Mouse (Mus musculus) limb, embryonic 14.5 days (tissue): ENCODE results near the gene Lrmda. TPM values are rescaled to one million over a fixed set of nuclear protein-coding genes. Genes with fewer than 3 reads are reported as not detected.

ENCODE experiments used
- ATAC-seq: fragments of 200-750 bp; cut with Nextera tagmentation; 2 replicates; pipeline ENCODE4 v1.8.0; 2017; ENCODE audit warnings: low read depth, moderate number of reproducible peaks, moderate TSS enrichment; ENCODE audit not compliant: low FRiP score
- DNase-seq: peaks from one replicate; pipeline ENCODE4 v3.0.0-alpha.2; 2015; ENCODE audit warnings: low spot score
- H3K27ac ChIP-seq: fragments of 300-500 bp; sonication (generic); replicated peaks from 2 replicates; pipeline ENCODE4 v1.5.1; 2014; ENCODE audit warnings: low read depth, mild to moderate bottlenecking, low read length, moderate library complexity, mixed read lengths
- H3K27me3 ChIP-seq: fragments of 300-500 bp; sonication (generic); 2 replicates; pipeline ENCODE4 v1.6.1; 2014; ENCODE audit warnings: low read length, mixed read lengths; ENCODE audit not compliant: control insufficient read depth, insufficient read depth
- H3K36me3 ChIP-seq: fragments of 300-500 bp; sonication (generic); 2 replicates; pipeline ENCODE4 v1.6.1; 2014; ENCODE audit warnings: mild to moderate bottlenecking, low read length, moderate library complexity, mixed read lengths; ENCODE audit not compliant: control insufficient read depth, insufficient read depth
- H3K4me1 ChIP-seq: fragments of 300-500 bp; sonication (generic); 2 replicates; pipeline ENCODE4 v1.6.1; 2014; ENCODE audit warnings: antibody characterized with exemption, low read length, mixed read lengths; ENCODE audit not compliant: control insufficient read depth, insufficient read depth
- H3K4me2 ChIP-seq: fragments of 300-500 bp; sonication (generic); replicated peaks from 2 replicates; pipeline ENCODE4 v1.6.1; 2014; ENCODE audit warnings: low read depth, mild to moderate bottlenecking, low read length, moderate library complexity; ENCODE audit not compliant: severe bottlenecking
- H3K4me3 ChIP-seq: fragments of 300-500 bp; sonication (generic); replicated peaks from 2 replicates; pipeline ENCODE4 v1.5.1; 2014; ENCODE audit warnings: low read length
- H3K9ac ChIP-seq: fragments of 300-500 bp; sonication (generic); 2 replicates; pipeline ENCODE4 v1.6.1; 2014; ENCODE audit warnings: mild to moderate bottlenecking, low read depth, low read length, moderate library complexity; ENCODE audit not compliant: severe bottlenecking
- H3K9me3 ChIP-seq: fragments of 300-500 bp; sonication (generic); 2 replicates; pipeline ENCODE4 v1.6.1; 2016; ENCODE audit warnings: low read length; ENCODE audit not compliant: control insufficient read depth
- POLR2A ChIP-seq: fragments of 200-500 bp; IDR thresholded peaks from 2 replicates; pipeline ENCODE4 v1.8.0; 2012; ENCODE audit warnings: inconsistent platforms, mild to moderate bottlenecking, moderate library complexity, borderline replicate concordance; ENCODE audit not compliant: insufficient read depth, insufficient read length; ENCODE audit errors: extremely low read depth
- WGBS: fragments of 180-500 bp; shearing (Covaris S2); extraction: QIAGEN DNeasy Blood & Tissue Kit; methylation state at CpG from one replicate; pipeline ENCODE4 v1.1.7; 2014; 5-methylcytosine and 5-hydroxymethylcytosine counted together
- polyA plus RNA-seq, 2 experiments: library from polyadenylated mRNA; depleted of rRNA in 1 of 2; stranded (reverse) in 1 of 2; unstranded in 1 of 2; fragments of >200 nt; fragmentation: Nextera tagmentation in 1 of 2; extraction: Ambion mirVana in 1 of 2; gene quantifications; 2 replicates each; pipeline versions ENCODE4 v1.2.1 to v1.2.3; 2012 to 2014

Lrmda gene
- polyA plus RNA-seq, 2 experiments = 0.08 to 0.72 TPM

DNA sequence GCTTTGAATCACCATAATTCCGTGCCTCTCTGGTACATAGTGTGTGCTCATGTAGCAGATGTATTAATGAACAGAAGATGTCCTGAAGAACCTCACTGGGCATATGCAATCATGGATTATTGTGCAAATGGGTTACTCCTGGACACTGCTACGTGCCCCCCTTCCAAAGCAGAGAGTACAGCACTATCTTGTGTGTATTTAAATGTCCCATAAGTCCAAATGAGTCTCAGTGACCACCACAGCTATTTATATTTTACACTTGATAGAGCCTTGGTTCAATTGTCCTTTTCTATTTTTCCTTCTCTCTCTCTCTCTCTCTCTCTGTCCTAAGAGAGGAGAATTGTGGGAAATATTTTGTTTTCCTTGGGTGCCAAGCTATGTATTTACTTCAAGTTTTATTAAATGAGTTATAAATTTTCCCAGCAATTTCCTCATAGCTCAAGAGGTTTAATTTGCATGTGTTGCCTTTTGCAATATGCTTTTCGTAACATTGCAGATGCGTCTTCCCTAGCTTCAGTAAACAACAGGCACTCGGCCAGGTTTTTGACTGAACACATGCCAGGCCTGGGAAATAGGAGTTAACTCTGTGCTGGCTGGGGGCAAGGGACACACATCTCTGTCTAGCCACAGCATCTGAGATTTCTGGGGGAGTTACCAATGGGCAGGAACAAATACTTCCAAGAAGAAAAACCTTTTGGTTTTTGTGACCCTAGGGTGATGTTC lies 495.0 kb downstream of the Lrmda start:
- no peak overlapping the region for H3K4me2 ChIP-seq
- H3K4me1 ChIP-seq = peaks cover 3% of the 10 kb centered on the region; the same call in 1 of the 2 replicates
- H3K36me3 ChIP-seq = no peaks in the 10 kb centered on the region
- H3K4me3 ChIP-seq = no peak overlapping the region
- no peaks in the 10 kb centered on the region for H3K27me3 ChIP-seq
- no peak for TF ChIP-seq POLR2A
- no peaks in the 10 kb centered on the region for H3K9me3 ChIP-seq
- H3K9ac ChIP-seq = no peak overlapping the region
- 57% methylated on average over 5 of the region's 5 CpGs for WGBS
- no peak overlapping the region for H3K27ac ChIP-seq
- DNase-seq = no peak
- ATAC-seq = no peak

DNA sequence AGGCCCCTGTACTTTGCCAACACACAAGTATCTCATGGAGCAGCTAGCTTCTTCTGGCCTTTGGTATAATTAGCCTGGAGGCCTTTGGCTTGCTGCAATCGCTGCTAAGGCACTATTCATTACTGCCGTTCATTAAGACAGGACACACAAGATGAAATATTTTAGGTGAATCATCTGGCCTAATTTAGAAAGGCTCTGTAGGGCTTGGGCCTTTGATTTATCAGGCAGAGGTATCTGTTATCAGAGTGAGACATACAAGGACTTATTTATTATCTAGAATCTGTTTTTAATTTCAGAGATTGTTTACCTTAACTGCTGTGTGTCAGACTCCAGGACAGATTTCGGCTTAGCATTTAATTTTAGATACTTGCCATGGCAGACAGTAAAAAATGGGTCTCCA lies 511.2 kb downstream of the Lrmda start:
- Histone ChIP-seq H3K9me3 (no peaks in the 10 kb centered on the region), H3K27me3 (no peaks in the 10 kb centered on the region), H3K4me3 (no peak overlapping the region), H3K4me1 (no peaks in the 10 kb centered on the region), H3K27ac (no peak overlapping the region), H3K4me2 (no peak overlapping the region), H3K36me3 (no peaks in the 10 kb centered on the region), H3K9ac (no peak overlapping the region)
- TF ChIP-seq POLR2A = no peak
- no peak for DNase-seq
- ATAC-seq = no peak
- WGBS = 32% methylated on average over 3 of the region's 3 CpGs

DNA sequence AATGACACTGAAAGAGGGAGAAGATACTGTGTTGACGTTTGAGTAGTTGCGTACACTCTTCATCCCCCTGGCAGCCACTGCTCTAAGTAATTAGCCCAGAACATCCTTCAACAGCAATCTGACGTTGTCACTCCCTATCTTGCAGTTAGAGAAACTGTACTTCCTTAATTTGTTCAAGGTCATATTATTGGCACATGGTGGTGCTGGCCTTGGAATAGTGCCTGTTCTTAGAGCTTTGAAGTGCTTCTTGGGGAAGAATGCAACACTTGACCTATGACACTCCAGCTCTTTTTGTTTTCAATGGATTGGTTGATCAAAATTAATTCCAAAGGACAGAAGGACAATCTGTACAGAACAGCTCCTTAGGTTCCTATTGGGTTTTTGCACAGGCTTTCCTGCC lies 514.0 kb downstream of the Lrmda start:
- Histone ChIP-seq H3K27ac (no peak overlapping the region), H3K4me1 (no peaks in the 10 kb centered on the region), H3K4me2 (no peak overlapping the region), H3K9me3 (no peaks in the 10 kb centered on the region), H3K36me3 (no peaks in the 10 kb centered on the region), H3K4me3 (no peak overlapping the region), H3K27me3 (no peaks in the 10 kb centered on the region), H3K9ac (no peak overlapping the region)
- ATAC-seq (no peak), DNase-seq (no peak)
- TF ChIP-seq POLR2A = no peak
- WGBS = 74% methylated on average over 3 of the region's 3 CpGs

DNA sequence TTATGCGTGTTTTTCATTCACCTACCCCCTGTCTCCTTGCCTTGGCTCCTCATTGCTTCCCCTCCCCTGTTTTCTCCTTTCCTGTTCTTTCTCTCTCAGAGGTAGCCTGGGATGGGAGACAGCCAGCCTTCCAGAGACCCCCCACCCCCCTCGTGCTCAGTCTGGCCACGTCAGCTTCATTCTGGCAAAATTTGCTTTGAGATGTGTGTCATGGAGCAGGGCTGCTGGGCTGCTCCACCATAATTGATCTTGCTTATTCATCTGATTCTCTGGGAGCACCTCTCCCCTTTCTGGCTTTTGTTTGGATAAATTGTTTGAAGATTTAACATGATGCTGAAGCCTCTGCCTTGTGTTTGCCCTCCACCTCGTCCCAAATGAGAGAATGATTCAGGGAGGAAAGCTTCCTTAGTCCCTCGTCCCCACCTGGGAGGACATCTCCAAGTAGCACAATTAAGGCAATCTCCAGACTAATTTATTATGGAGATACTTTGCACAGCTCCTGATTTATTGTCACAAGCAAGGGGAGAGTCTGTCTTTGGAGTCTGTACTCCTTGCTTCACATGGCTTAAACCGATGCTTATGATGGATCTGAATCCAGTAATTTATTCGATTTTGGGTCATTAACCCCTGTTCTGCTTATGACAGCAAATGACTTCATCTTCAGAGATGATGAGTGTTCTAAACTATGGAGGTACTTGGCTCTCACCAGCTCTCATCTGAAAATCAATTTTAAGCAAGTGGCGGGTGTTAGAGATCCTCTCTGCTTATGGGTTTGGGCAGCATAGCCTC lies 526.6 kb downstream of the Lrmda start:
- H3K4me3 ChIP-seq = no peak overlapping the region
- H3K4me1 ChIP-seq = no peaks in the 10 kb centered on the region
- H3K27ac ChIP-seq = no peak overlapping the region
- no peak for TF ChIP-seq POLR2A
- ATAC-seq (no peak), DNase-seq (no peak)
- H3K4me2 ChIP-seq = no peak overlapping the region
- no peaks in the 10 kb centered on the region for H3K9me3 ChIP-seq
- WGBS = 61% methylated on average over 8 of the region's 8 CpGs
- H3K36me3 ChIP-seq = no peaks in the 10 kb centered on the region
- H3K9ac ChIP-seq = no peak overlapping the region
- no peaks in the 10 kb centered on the region for H3K27me3 ChIP-seq

DNA sequence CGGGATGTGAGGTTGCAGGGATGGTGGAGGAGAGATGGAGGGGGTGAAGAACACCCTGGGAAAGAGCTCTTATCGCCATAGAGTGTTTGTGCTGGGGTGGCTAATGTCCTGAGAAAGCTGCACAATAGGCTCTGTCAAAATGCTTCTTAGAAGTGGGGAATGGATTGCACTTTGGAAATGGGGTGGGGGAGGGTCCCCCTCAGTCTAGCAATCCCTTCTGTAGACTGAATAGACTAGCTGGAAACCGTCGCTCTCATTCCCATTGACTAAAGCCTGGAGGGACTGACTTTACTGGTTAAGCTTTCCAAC lies 527.1 kb downstream of the Lrmda start:
- Histone ChIP-seq H3K4me3 (no peak overlapping the region), H3K9me3 (no peaks in the 10 kb centered on the region), H3K36me3 (no peaks in the 10 kb centered on the region), H3K9ac (no peak overlapping the region), H3K27me3 (no peaks in the 10 kb centered on the region), H3K4me2 (no peak overlapping the region), H3K4me1 (no peaks in the 10 kb centered on the region), H3K27ac (no peak overlapping the region)
- ATAC-seq = no peak
- no peak for TF ChIP-seq POLR2A
- 86% methylated on average over 4 of the region's 4 CpGs for WGBS
- no peak for DNase-seq

DNA sequence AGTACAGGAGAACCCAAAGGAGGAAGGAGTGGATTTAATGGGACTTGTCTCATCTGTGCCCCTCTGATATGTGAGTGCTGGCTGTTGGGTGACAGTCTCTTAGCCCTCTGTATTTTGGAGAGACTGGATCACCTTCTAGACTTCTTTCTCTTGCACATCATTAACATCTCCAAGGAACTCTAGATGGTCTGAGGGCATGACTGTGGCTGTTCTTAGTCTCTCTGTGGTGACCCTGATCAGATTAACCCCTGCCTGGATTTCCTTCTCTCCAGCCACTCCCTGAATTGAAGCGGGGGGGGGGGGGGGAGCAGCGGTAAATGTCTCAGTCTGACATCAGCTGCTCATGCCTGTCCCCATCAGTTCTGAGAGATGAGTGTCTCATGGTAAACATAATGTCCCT lies 528.8 kb downstream of the Lrmda start:
- H3K27ac ChIP-seq = no peak overlapping the region
- no peak overlapping the region for H3K4me3 ChIP-seq
- no peaks in the 10 kb centered on the region for H3K4me1 ChIP-seq
- H3K36me3 ChIP-seq = no peaks in the 10 kb centered on the region
- WGBS = 42% methylated on average over 2 of the region's 2 CpGs
- H3K4me2 ChIP-seq = no peak overlapping the region
- no peak for ATAC-seq
- H3K27me3 ChIP-seq = no peaks in the 10 kb centered on the region
- no peaks in the 10 kb centered on the region for H3K9me3 ChIP-seq
- H3K9ac ChIP-seq = no peak overlapping the region
- DNase-seq = no peak
- TF ChIP-seq POLR2A = no peak
